In the genomic region with DNA sequence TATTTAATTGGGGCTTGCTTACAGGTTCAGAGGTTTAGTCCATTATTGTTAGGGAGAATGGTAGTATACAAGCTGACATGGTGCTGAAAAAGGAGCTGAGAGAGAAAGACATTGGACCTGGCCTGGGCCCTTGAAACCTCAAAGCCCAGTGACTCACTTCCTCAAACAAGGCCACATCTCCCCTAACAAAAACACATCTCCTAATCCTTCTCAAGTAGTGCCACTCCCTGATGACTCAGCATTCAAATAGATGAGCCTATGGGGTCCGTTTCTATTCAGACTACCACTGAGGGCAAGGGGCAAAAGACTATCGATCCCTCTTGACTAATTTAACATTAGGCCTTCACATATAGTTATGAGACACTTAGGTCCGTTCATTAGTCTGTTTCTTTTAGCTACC, we compare ENCODE assay signal across 14 mouse cellular contexts.
"Had no signal": no experiment of that assay in that cellular context is flagged by ENCODE, and none has a peak within 500 bp of the region (broad histone marks: within the 10 kb centered on the region; RNA-seq: fewer than 3 reads in every experiment).

No protein-coding gene starts in this region.

- DNase-seq: kidney, postnatal 10 days; kidney, postnatal 36 days; layer of hippocampus, postnatal 36 days; liver, postnatal 0 days; lung, embryonic 14.5 days; thymus, adult 18-20 months; thymus, postnatal 36 days had no signal

- H3K9me3 ChIP-seq: kidney, embryonic 15.5 days; midbrain, embryonic 15.5 days; neural tube, embryonic 13.5 days had no signal

- H3K27ac ChIP-seq: kidney, embryonic 15.5 days; left cerebral cortex, adult 2 months; liver, embryonic 14.5 days; macrophage; midbrain, embryonic 12.5 days; midbrain, embryonic 15.5 days; neural tube, embryonic 13.5 days had no signal

- H3K36me3 ChIP-seq: kidney, embryonic 15.5 days; midbrain, embryonic 12.5 days; midbrain, embryonic 15.5 days; neural tube, embryonic 13.5 days had no signal

- H3K27me3 ChIP-seq: midbrain, embryonic 12.5 days; midbrain, embryonic 15.5 days; neural tube, embryonic 13.5 days had no signal

- H3K9ac ChIP-seq: kidney, embryonic 15.5 days; liver, embryonic 14.5 days; liver, postnatal 0 days; lung, embryonic 14.5 days; midbrain, embryonic 12.5 days; midbrain, embryonic 15.5 days; neural tube, embryonic 13.5 days had no signal

- H3K4me3 ChIP-seq: kidney, embryonic 15.5 days; left cerebral cortex, adult 2 months; midbrain, embryonic 12.5 days; midbrain, embryonic 15.5 days; neural tube, embryonic 13.5 days had no signal
